Mouse (Mus musculus) erythroblast, adult 5-6 weeks (primary cell): ENCODE results near the gene Dapk3. TPM values are rescaled to one million over a fixed set of nuclear protein-coding genes. Genes with fewer than 3 reads are reported as not detected.

Experiments used
- ATAC-seq: replicated peaks from 2 replicates; pipeline ENCODE4 v1.8.0; 2016; ENCODE audit warnings: moderate number of reproducible peaks, mild to moderate bottlenecking, moderate TSS enrichment, inconsistent platforms; ENCODE audit not compliant: poor library complexity, low FRiP score, severe bottlenecking
- total RNA-seq, 2 experiments: library from RNA; stranded (forward) in 1 of 2; stranded (reverse) in 1 of 2; fragments of 150-400 nt in 1 of 2; fragments of 200-764, 138-1000 nt in 1 of 2; gene quantifications; 2 replicates each; pipeline versions ENCODE4 v1.2.3 to v1.2.4; 2015 to 2017; ENCODE audit warnings: low replicate concordance in 2 of 2

The Dapk3 gene
- total RNA-seq, 2 experiments from 2014 or later, result 7.3 to 10.8 TPM

GRCm38 (mm10) chr10:81230438-81231332, 47.9 kb downstream of the Dapk3 start, which contains the start of gene Atcay:
Atcay (minus strand) TSS chr10:81230833.
- no peak for ATAC-seq

- ATAC-seq, result no peak
Observed at GRCm38 (mm10) chr10:81231436-81231835, 48.6 kb downstream of the Dapk3 start.

- peak; percentile 64 for ATAC-seq
Observed at GRCm38 (mm10) chr10:81232580-81233225, 49.9 kb downstream of the Dapk3 start, which contains the start of gene Zfr2. Zfr2 (plus strand) TSS chr10:81233155.

- ATAC-seq, result no peak
Observed at GRCm38 (mm10) chr10:81233226-81233585, 50.4 kb downstream of the Dapk3 start.

- ATAC-seq, result no peak
Observed at GRCm38 (mm10) chr10:81234206-81234605, 51.4 kb downstream of the Dapk3 start.

- no peak for ATAC-seq
Observed at GRCm38 (mm10) chr10:81236471-81237268, 53.9 kb downstream of the Dapk3 start.

GRCm38 (mm10) chr10:81238618-81239017, 55.8 kb downstream of the Dapk3 start:
- no peak for ATAC-seq

- no peak for ATAC-seq
Observed at GRCm38 (mm10) chr10:81240876-81241275, 58.1 kb downstream of the Dapk3 start.

- ATAC-seq, result no peak
Observed at GRCm38 (mm10) chr10:81242021-81242420, 59.2 kb downstream of the Dapk3 start.

Other genes starting within 250 kb of the Dapk3 start
- not detected in 2 replicates for gene Gng7, start 168.1 kb upstream of the Dapk3 start, total RNA-seq (2015; ENCODE audit: low replicate concordance)
- gene Gng7, start 168.1 kb upstream of the Dapk3 start, total RNA-seq (2017; ENCODE audit: low replicate concordance), result not detected in 2 replicates
- not detected in 2 replicates for gene Diras1, start 157.3 kb upstream of the Dapk3 start, total RNA-seq (2015; ENCODE audit: low replicate concordance)
- gene Diras1, start 157.3 kb upstream of the Dapk3 start, total RNA-seq (2017; ENCODE audit: low replicate concordance), result not detected in 2 replicates
- 2.1 and 2.5 TPM in 2 replicates for gene Slc39a3, start 145.6 kb upstream of the Dapk3 start, total RNA-seq (2015; ENCODE audit: low replicate concordance)
- gene Slc39a3, start 145.6 kb upstream of the Dapk3 start, total RNA-seq (2017; ENCODE audit: low replicate concordance), result 2.7 and 3.8 TPM in 2 replicates
- gene Sgta, start 122.8 kb upstream of the Dapk3 start, total RNA-seq (2015; ENCODE audit: low replicate concordance), result 6.7 and 20.3 TPM in 2 replicates
- 14.8 and 18.1 TPM in 2 replicates for gene Sgta, start 122.8 kb upstream of the Dapk3 start, total RNA-seq (2017; ENCODE audit: low replicate concordance)
- gene Thop1, start 113.0 kb upstream of the Dapk3 start, total RNA-seq (2015; ENCODE audit: low replicate concordance), result 1.9 TPM in 1 of 2 replicates, not detected in the other
- 3.1 and 4.1 TPM in 2 replicates for gene Thop1, start 113.0 kb upstream of the Dapk3 start, total RNA-seq (2017; ENCODE audit: low replicate concordance)
- gene Creb3l3, start 84.1 kb upstream of the Dapk3 start, total RNA-seq (2015; ENCODE audit: low replicate concordance), result not detected in 2 replicates
- gene Creb3l3, start 84.1 kb upstream of the Dapk3 start, total RNA-seq (2017; ENCODE audit: low replicate concordance), result not detected in 2 replicates
- 22.2 and 31.5 TPM in 2 replicates for gene Map2k2, start 77.1 kb upstream of the Dapk3 start, total RNA-seq (2015; ENCODE audit: low replicate concordance)
- 34.2 and 49.9 TPM in 2 replicates for gene Map2k2, start 77.1 kb upstream of the Dapk3 start, total RNA-seq (2017; ENCODE audit: low replicate concordance)
- gene Zbtb7a, start 47.8 kb upstream of the Dapk3 start, total RNA-seq (2015; ENCODE audit: low replicate concordance), result 11.5 and 13.2 TPM in 2 replicates
- 10.1 and 14.2 TPM in 2 replicates for gene Zbtb7a, start 47.8 kb upstream of the Dapk3 start, total RNA-seq (2017; ENCODE audit: low replicate concordance)
- gene Pias4, start 15.1 kb upstream of the Dapk3 start, total RNA-seq (2015; ENCODE audit: low replicate concordance), result 4.4 and 11.3 TPM in 2 replicates
- 12.3 and 19.3 TPM in 2 replicates for gene Pias4, start 15.1 kb upstream of the Dapk3 start, total RNA-seq (2017; ENCODE audit: low replicate concordance)
- 227 and 267 TPM in 2 replicates for gene Eef2, start 6.4 kb upstream of the Dapk3 start, total RNA-seq (2015; ENCODE audit: low replicate concordance)
- 388 and 458 TPM in 2 replicates for gene Eef2, start 6.4 kb upstream of the Dapk3 start, total RNA-seq (2017; ENCODE audit: low replicate concordance)
- gene 4930442H23Rik, start 844 bp downstream of the Dapk3 start, total RNA-seq (2015; ENCODE audit: low replicate concordance), result not detected in 2 replicates
- not detected in 2 replicates for gene 4930442H23Rik, start 844 bp downstream of the Dapk3 start, total RNA-seq (2017; ENCODE audit: low replicate concordance)
- not detected in 2 replicates for gene Nmrk2, start 19.0 kb downstream of the Dapk3 start, total RNA-seq (2015; ENCODE audit: low replicate concordance)
- gene Nmrk2, start 19.0 kb downstream of the Dapk3 start, total RNA-seq (2017; ENCODE audit: low replicate concordance), result not detected in 2 replicates
- not detected in 2 replicates for gene Atcay, start 47.8 kb downstream of the Dapk3 start, total RNA-seq (2015; ENCODE audit: low replicate concordance)
- gene Atcay, start 47.8 kb downstream of the Dapk3 start, total RNA-seq (2017; ENCODE audit: low replicate concordance), result not detected in 2 replicates
- not detected in 2 replicates for gene Zfr2, start 50.1 kb downstream of the Dapk3 start, total RNA-seq (2015; ENCODE audit: low replicate concordance)
- not detected in 2 replicates for gene Zfr2, start 50.1 kb downstream of the Dapk3 start, total RNA-seq (2017; ENCODE audit: low replicate concordance)
- 0.42 and 0.96 TPM in 2 replicates for gene Matk, start 69.9 kb downstream of the Dapk3 start, total RNA-seq (2015; ENCODE audit: low replicate concordance)
- 4.3 TPM in 2 replicates for gene Matk, start 69.9 kb downstream of the Dapk3 start, total RNA-seq (2017; ENCODE audit: low replicate concordance)
- 6.3 and 56.3 TPM in 2 replicates for gene Mrpl54, start 83.9 kb downstream of the Dapk3 start, total RNA-seq (2015; ENCODE audit: low replicate concordance)
- gene Mrpl54, start 83.9 kb downstream of the Dapk3 start, total RNA-seq (2017; ENCODE audit: low replicate concordance), result 23.1 and 36.6 TPM in 2 replicates
- 3.3 and 4.4 TPM in 2 replicates for gene Apba3, start 84.0 kb downstream of the Dapk3 start, total RNA-seq (2015; ENCODE audit: low replicate concordance)
- 4.3 and 10.8 TPM in 2 replicates for gene Apba3, start 84.0 kb downstream of the Dapk3 start, total RNA-seq (2017; ENCODE audit: low replicate concordance)
- 3.3 TPM in 1 of 2 replicates, not detected in the other for gene Tjp3, start 108.6 kb downstream of the Dapk3 start, total RNA-seq (2015; ENCODE audit: low replicate concordance)
- 0.60 and 1.7 TPM in 2 replicates for gene Tjp3, start 108.6 kb downstream of the Dapk3 start, total RNA-seq (2017; ENCODE audit: low replicate concordance)
- gene Pip5k1c, start 110.0 kb downstream of the Dapk3 start, total RNA-seq (2015; ENCODE audit: low replicate concordance), result 9.6 and 11.3 TPM in 2 replicates
- gene Pip5k1c, start 110.0 kb downstream of the Dapk3 start, total RNA-seq (2017; ENCODE audit: low replicate concordance), result 10.8 and 11.3 TPM in 2 replicates
- gene Cactin, start 138.1 kb downstream of the Dapk3 start, total RNA-seq (2015; ENCODE audit: low replicate concordance), result 5.6 and 6.1 TPM in 2 replicates
- gene Cactin, start 138.1 kb downstream of the Dapk3 start, total RNA-seq (2017; ENCODE audit: low replicate concordance), result 18.0 and 27.7 TPM in 2 replicates
- not detected in 2 replicates for gene Tbxa2r, start 145.7 kb downstream of the Dapk3 start, total RNA-seq (2015; ENCODE audit: low replicate concordance)
- not detected in 2 replicates for gene Tbxa2r, start 145.7 kb downstream of the Dapk3 start, total RNA-seq (2017; ENCODE audit: low replicate concordance)
- not detected in 2 replicates for gene Gipc3, start 160.3 kb downstream of the Dapk3 start, total RNA-seq (2015; ENCODE audit: low replicate concordance)
- gene Gipc3, start 160.3 kb downstream of the Dapk3 start, total RNA-seq (2017; ENCODE audit: low replicate concordance), result not detected in 2 replicates
- gene Hmg20b, start 167.5 kb downstream of the Dapk3 start, total RNA-seq (2015; ENCODE audit: low replicate concordance), result 9.2 and 14.6 TPM in 2 replicates
- 14.1 and 30.2 TPM in 2 replicates for gene Hmg20b, start 167.5 kb downstream of the Dapk3 start, total RNA-seq (2017; ENCODE audit: low replicate concordance)
- gene Mfsd12, start 174.5 kb downstream of the Dapk3 start, total RNA-seq (2015; ENCODE audit: low replicate concordance), result 1.9 and 2.5 TPM in 2 replicates
- 8.7 and 10.6 TPM in 2 replicates for gene Mfsd12, start 174.5 kb downstream of the Dapk3 start, total RNA-seq (2017; ENCODE audit: low replicate concordance)
- gene 4930404N11Rik, start 182.8 kb downstream of the Dapk3 start, total RNA-seq (2015; ENCODE audit: low replicate concordance), result 15.6 and 27.0 TPM in 2 replicates
- gene 4930404N11Rik, start 182.8 kb downstream of the Dapk3 start, total RNA-seq (2017; ENCODE audit: low replicate concordance), result 35.7 and 41.5 TPM in 2 replicates
- 286 and 325 TPM in 2 replicates for gene Fzr1, start 195.5 kb downstream of the Dapk3 start, total RNA-seq (2015; ENCODE audit: low replicate concordance)
- 463 and 486 TPM in 2 replicates for gene Fzr1, start 195.5 kb downstream of the Dapk3 start, total RNA-seq (2017; ENCODE audit: low replicate concordance)
- 10.4 and 11.7 TPM in 2 replicates for gene Dohh, start 201.4 kb downstream of the Dapk3 start, total RNA-seq (2015; ENCODE audit: low replicate concordance)
- 32.5 and 33.7 TPM in 2 replicates for gene Dohh, start 201.4 kb downstream of the Dapk3 start, total RNA-seq (2017; ENCODE audit: low replicate concordance)
- 2.5 and 3.7 TPM in 2 replicates for gene Gm48551, start 201.5 kb downstream of the Dapk3 start, total RNA-seq (2015; ENCODE audit: low replicate concordance)
- 1.3 TPM in 1 of 2 replicates, not detected in the other for gene Gm48551, start 201.5 kb downstream of the Dapk3 start, total RNA-seq (2017; ENCODE audit: low replicate concordance)
- gene Gm48552, start 206.0 kb downstream of the Dapk3 start, total RNA-seq (2015; ENCODE audit: low replicate concordance), result not detected in 2 replicates
- gene Gm48552, start 206.0 kb downstream of the Dapk3 start, total RNA-seq (2017; ENCODE audit: low replicate concordance), result 5.6 TPM in 1 of 2 replicates, not detected in the other
- 5.4 TPM in 1 of 2 replicates, not detected in the other for gene Smim24, start 210.0 kb downstream of the Dapk3 start, total RNA-seq (2015; ENCODE audit: low replicate concordance)
- 1.8 and 3.8 TPM in 2 replicates for gene Smim24, start 210.0 kb downstream of the Dapk3 start, total RNA-seq (2017; ENCODE audit: low replicate concordance)